Mouse (Mus musculus) spleen, postnatal 14 days (tissue): ENCODE results near the gene Marveld3.

Experiments used
- DNase-seq, 2 experiments: peaks; one replicate each; pipeline ENCODE4 v3.0.0; 2021 to 2022; ENCODE audit warnings: low spot score in 2 of 2

Gene Marveld3

DNA sequence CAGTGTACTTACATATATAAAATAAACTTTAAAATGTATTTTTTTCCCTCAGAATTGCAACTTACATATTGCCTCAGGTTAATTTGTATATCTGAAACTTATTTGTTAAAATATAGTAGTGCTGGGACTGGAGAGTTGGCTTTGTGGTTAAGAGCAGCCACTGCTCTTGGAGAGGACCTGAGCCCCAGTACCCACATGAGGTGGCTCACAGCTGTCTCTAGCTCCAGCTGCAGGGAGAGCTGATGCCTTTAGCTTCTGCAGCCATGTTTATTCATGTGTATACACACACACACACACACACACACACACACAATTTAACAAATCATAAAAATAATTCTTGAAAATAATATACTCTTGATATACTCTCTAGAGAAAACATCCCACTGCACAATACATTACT, 59.6 kb downstream of the Marveld3 start:
- no peak for DNase-seq
